Mouse (Mus musculus): ENCODE measurements at regions not wholly inside any gene's neighbourhood (a gene's known extent, or its start where the extent isn't known, plus 50 kb on each side); places are given as distances from the start of the nearest gene placed in this dataset.

DNA sequence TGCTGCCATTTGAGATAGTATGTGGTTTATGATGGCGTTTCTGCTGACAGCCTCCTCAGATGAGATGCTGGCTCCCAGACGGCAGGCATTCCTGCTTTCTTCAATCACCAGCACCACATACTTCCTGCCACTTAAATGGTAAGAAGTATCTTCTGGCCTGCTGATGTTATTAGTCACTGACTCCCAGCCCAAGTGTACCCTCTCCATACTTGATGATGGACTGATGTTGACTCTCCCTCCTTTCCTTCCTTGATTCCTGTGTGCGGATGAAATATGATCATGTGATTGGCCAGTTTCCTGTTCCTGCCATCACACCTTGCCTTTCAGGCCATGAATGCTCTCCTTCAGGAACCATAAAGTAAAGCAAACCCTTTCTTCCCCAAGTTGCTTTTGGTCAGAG, 50.8 kb upstream of the Rpl10-ps3 start:
- no peak for DNase-seq (ENCODE audit: inconsistent age in 2 of 2, low spot score in 1 of 2)

DNA sequence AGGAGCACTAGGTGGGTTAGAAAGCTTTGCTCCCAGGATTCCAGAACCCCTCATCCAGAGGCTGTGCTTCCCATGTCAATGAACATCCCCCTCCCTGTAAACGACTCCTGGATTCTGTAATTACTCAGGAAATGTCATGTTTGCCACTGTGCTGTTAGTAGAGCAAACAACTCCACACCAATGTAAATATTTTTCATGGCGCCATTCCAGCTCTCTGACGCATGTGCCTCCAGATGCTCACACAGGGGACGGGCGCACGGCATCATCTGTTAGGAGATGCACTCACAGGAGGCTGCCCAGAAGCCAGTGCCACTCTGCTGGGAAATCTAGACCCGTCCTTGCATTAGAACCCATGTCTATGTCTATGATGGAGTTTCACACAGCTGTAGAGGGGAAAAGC, 51.3 kb upstream of the Rpl10-ps3 start:
- no peak for DNase-seq (ENCODE audit: inconsistent age in 2 of 2, low spot score in 1 of 2)

- peak in 1 of 2 experiments; percentile 33 for DNase-seq (ENCODE audit: inconsistent age in 2 of 2, low spot score in 1 of 2)
These were observed 63.6 kb upstream of the Rpl10-ps3 start for GRCm38 (mm10) chr9:50408396-50408795.

DNA sequence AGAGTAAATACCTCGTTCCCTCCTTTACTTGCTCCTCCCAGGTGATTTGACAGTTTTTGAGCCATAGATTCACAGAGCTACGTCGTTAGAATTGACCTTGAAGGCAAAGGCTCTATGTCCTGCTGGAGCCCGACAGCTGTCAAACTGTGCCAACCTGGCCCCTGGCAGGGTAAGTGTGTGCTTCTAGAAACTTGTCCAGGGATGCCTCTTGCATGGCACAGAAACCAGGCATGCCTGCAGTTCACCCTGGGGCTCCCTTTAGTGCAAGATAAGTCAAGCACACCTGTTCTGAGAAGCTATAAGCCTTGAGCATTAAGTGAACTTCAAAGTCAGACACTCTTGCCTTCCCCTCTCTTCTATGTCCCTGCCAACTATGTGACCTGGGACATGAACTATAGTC, 64.1 kb upstream of the Rpl10-ps3 start:
- peak in 1 of 2 experiments; percentile 25 for DNase-seq (ENCODE audit: inconsistent age in 2 of 2, low spot score in 1 of 2)

- peak in 1 of 2 experiments; percentile 35 for DNase-seq (ENCODE audit: inconsistent age in 2 of 2, low spot score in 1 of 2)
These were observed 68.2 kb upstream of the Rpl10-ps3 start for GRCm38 (mm10) chr9:50412986-50413385.

DNA sequence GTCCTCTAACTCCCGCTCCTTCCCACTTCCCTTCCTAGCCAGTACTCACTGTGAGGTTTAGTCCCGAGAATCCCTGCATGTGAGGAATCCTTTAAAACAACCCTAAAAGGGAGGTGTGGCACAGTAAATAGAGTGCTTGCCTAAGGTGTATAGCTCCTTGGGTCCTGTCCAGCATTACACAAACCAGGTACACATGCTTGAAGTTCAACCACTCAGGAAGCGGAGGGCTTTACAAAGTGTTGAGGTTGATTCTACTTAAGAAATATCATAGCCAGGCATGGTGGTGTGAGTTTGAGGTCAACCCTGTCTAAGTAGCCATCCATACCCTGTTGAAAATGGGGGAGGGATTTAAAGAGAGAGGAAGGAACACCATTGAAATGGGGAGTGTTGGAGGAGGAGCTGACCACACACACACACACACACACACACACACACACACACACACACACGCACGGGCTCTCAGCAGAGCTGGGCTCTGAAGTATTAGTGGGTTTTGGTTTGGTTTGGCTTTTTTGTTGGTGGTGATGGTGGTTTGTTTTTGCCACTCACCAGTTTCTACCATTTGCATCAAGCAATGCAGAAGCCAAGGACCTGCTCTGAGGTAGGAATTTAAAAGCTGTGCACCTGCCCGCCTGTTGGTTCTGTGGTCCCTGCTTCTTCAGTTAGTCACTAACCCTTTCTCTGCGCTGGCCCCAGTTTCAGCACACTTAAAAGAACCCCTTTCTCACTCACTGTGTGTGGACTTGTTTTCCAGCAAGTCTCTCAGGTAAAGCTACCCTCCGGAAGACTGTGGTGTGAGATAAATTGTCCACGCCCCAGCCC, 69.0 kb upstream of the Rpl10-ps3 start:
- DNase-seq (ENCODE audit: inconsistent age in 2 of 2, low spot score in 1 of 2) = peak in 1 of 2 experiments; percentile 31

GRCm38 (mm10) chr9:50414796-50415340, 70.1 kb upstream of the Rpl10-ps3 start:
- peak; percentile 90 to 93 for DNase-seq (ENCODE audit: inconsistent age in 2 of 2, low spot score in 1 of 2)

GRCm38 (mm10) chr9:50416677-50417076, 71.9 kb upstream of the Rpl10-ps3 start:
- DNase-seq (ENCODE audit: inconsistent age in 2 of 2, low spot score in 1 of 2) = peak in 1 of 2 experiments; percentile 45

DNA sequence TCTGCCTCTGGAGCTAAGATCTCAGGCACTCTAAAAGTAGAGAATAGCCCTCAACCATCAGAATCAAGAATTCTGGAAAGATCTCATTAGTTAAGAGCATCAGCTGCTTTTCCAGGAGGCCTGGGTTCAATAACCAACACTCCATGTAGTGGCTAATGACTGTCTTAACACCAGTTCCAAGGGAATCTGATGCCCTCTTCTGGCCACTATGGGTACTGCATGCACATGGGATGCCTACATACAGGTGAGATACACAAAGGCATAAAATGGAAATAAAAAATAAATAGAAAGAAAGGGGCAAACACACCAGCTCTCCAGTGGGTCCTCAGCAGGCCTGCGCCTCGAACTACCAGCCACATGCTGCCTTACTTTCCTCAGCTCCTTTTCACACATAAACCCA, 73.3 kb upstream of the Plet1 start:
- no peak for DNase-seq (ENCODE audit: inconsistent age in 2 of 2, low spot score in 1 of 2)

GRCm38 (mm10) chr9:50421572-50422285, 72.6 kb upstream of the Plet1 start:
- no peak for DNase-seq (ENCODE audit: inconsistent age in 2 of 2, low spot score in 1 of 2)

GRCm38 (mm10) chr9:50425866-50426495, 68.3 kb upstream of the Plet1 start:
- DNase-seq (ENCODE audit: inconsistent age in 2 of 2, low spot score in 1 of 2) = no peak

GRCm38 (mm10) chr9:50430147-50430546, 64.2 kb upstream of the Plet1 start:
- DNase-seq (ENCODE audit: inconsistent age in 2 of 2, low spot score in 1 of 2) = no peak

DNA sequence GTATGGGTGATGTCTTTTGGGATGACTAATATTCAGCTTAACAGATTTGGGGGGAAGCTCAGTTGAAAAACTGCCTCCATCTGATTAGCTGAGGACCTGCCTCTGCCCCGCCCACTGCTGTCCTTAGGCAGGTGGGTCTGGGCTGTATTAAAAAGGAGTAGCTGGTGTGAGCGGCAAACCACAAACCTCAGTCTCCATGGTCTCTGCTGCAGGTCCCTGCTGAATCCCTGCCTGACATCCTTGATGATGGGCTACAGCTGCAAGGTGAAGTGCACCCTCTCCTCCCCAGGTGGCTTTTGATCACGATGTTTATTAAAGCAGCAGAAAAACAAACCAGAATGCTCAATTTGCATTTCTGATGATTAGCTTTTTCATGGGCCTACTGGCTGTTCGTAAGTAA, 60.8 kb upstream of the Plet1 start:
- no peak for DNase-seq (ENCODE audit: inconsistent age in 2 of 2, low spot score in 1 of 2)

DNA sequence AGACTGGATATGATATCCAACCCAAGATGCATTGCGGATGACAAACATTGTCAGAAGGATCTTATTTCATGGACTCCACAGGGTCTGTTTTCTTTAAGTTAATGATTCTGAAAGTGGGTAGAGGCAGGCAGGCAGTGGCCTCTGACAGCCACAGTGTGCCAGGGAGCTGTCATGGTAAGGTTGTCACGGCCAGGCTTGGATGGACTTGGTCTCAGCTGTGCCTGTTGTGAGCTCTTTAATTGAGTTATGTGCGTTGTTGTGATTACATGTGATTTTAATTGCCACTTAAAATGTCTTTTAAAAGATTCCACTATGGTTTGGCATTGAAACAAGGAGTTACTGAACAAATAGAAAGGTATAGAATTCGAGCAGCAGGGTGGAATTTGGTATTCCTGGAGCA, 60.3 kb upstream of the Plet1 start:
- no peak for DNase-seq (ENCODE audit: inconsistent age in 2 of 2, low spot score in 1 of 2)

GRCm38 (mm10) chr9:50437830-50438722, 56.2 kb upstream of the Plet1 start:
- peak; percentile 73 to 90 for DNase-seq (ENCODE audit: inconsistent age in 2 of 2, low spot score in 1 of 2)

- no peak for DNase-seq (ENCODE audit: inconsistent age in 2 of 2, low spot score in 1 of 2)
These were observed 55.6 kb upstream of the Plet1 start for GRCm38 (mm10) chr9:50438738-50439137.

GRCm38 (mm10) chr9:50440222-50440621, 54.1 kb upstream of the Plet1 start:
- no peak for DNase-seq (ENCODE audit: inconsistent age in 2 of 2, low spot score in 1 of 2)

- DNase-seq (ENCODE audit: inconsistent age in 2 of 2, low spot score in 1 of 2) = peak in 1 of 2 experiments; percentile 72
These were observed 53.6 kb upstream of the Plet1 start for GRCm38 (mm10) chr9:50440689-50441088.

DNA sequence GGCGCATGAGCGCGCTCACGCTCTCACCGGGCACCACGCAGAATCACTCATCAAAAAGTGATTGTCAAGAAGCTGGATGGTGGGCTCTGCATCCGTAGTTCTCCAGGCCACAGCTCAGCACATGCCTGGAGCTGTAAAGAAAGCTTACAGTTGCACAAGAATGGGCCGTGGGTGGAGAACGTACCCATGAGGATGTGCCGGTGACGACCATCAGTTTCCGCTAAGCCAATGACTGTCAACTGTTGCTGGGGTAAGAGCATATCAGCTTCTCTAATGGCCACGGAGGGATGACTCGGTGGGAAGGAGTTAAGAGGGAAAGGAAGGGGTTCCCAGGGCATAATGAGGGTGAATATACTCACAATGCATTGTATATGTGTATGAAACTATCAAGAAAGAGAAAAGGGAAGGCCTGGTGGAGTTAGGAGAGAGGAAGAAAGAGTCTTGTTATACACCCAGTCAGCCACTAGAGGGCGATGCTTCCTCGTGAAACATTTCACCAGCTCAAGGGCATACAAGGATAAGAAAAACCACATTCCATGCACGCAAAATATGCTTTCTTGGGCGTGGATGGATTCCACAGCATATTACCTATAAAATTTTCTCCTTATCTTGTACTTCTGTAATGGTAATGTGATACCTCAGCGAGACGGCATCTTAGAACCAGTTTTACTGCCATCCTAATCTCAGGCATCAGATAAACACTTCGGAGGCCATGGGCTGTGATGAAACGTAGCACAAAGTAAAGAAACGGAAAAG, 50.4 kb upstream of the Plet1 start:
- DNase-seq (ENCODE audit: inconsistent age in 2 of 2, low spot score in 1 of 2) = peak; percentile 58 to 88
